Mouse (Mus musculus): Measurements from ENCODE around the gene Ppp2ca. TPM values are rescaled to one million over a fixed set of nuclear protein-coding genes. Genes with fewer than 3 reads are reported as not detected.

Ppp2ca gene
- polyA plus RNA-seq (2015; fragmentation: Nextera tagmentation; extraction: Ambion mirVana), result 44.9 and 47.9 TPM in 2 replicates

DNA sequence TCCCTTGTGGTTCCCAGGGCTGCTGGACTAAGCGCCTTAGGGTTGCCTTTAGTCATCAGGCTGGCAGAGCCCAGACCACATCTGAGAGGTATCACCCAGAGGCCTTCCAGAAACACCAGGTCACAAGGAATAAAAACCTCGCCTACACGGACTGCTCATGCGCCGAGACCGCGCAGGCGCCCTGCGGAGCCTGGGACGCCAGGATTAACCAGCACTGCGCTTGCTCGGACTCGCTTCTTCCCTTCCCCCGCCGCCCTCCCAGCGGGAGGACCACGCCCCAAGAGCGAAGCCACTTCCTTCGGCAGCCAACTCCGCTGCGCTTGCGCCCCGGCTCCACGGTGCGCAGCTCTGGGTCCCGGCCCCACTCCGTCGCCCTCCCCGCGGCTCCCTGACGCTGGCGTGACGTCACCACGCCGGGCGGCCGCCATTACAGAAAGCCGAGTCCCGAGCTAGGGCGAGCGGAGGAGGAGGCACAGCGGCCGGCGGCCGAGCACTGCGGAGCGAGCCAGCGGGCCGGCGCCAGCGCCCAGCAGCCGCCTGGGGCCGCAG, at the start of gene Ppp2ca:
Ppp2ca (plus strand) TSS at position 284 of the 549 bp plus-strand sequence.
- ATAC-seq, result peak; percentile 96
- Histone ChIP-seq H3K4me2 (replicated peaks; ENCODE audit: low read depth) (peak within 1 kb of the TSS; percentile 77), H3K9ac (ENCODE audit: low read depth, low read length) (peak within 1 kb of the TSS; percentile 100), H3K27me3 (replicated peaks; ENCODE audit: control insufficient read depth, insufficient read depth, low read length) (no peaks in the 10 kb centered on the region), H3K4me3 (ENCODE audit: low read depth, low read length) (peak within 1 kb of the TSS; percentile 88), H3K4me1 (replicated peaks; ENCODE audit: control insufficient read depth, insufficient read depth, low read length) (peaks cover 4% of the 10 kb centered on the region; the same call in 1 of the 2 replicates), H3K9me3 (ENCODE audit: control insufficient read depth) (no peaks in the 10 kb centered on the region), H3K36me3 (ENCODE audit: control insufficient read depth, insufficient read depth) (no peaks in the 10 kb centered on the region), H3K27ac (ENCODE audit: low read depth, low read length) (peak within 1 kb of the TSS; percentile 100)
- no peak for TF ChIP-seq CTCF (IDR thresholded peaks at IDR 0.05; ENCODE audit: low read depth)
- under 1% methylated on average over 50 of the region's 53 CpGs for WGBS

DNA sequence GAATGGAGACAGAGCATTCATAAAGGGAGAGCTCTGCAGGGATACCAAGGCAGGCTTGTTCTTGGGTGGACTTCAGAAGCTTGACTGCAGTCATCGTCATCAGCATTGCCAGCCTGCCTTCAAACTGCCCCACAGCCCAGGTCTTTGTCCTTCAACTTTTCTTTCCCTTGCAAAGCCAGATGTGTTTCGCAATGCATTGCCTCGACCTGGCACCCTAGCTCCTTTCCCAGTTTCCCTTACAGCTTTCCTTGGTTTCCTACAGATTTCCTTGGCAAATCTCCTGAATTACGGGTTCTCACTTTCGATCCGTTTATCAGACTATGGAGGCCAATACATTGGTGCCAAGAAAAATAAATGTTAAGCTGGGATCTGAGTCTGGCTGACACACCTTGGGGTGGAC, 45.1 kb upstream of the Ppp2ca start:
- no peaks in the 10 kb centered on the region for H3K27me3 ChIP-seq (replicated peaks; ENCODE audit: control insufficient read depth, insufficient read depth, low read length)
- H3K4me3 ChIP-seq (ENCODE audit: low read depth, low read length), result no peak overlapping the region
- no peaks in the 10 kb centered on the region for H3K9me3 ChIP-seq (ENCODE audit: control insufficient read depth)
- H3K36me3 ChIP-seq (ENCODE audit: control insufficient read depth, insufficient read depth), result no peaks in the 10 kb centered on the region
- 76% methylated on average over 6 of the region's 6 CpGs for WGBS
- no peak overlapping the region for H3K4me2 ChIP-seq (replicated peaks; ENCODE audit: low read depth)
- no peaks in the 10 kb centered on the region for H3K4me1 ChIP-seq (replicated peaks; ENCODE audit: control insufficient read depth, insufficient read depth, low read length)
- no peak for TF ChIP-seq CTCF (IDR thresholded peaks at IDR 0.05; ENCODE audit: low read depth)
- no peak for ATAC-seq
- no peak overlapping the region for H3K27ac ChIP-seq (ENCODE audit: low read depth, low read length)
- H3K9ac ChIP-seq (ENCODE audit: low read depth, low read length), result no peak overlapping the region

DNA sequence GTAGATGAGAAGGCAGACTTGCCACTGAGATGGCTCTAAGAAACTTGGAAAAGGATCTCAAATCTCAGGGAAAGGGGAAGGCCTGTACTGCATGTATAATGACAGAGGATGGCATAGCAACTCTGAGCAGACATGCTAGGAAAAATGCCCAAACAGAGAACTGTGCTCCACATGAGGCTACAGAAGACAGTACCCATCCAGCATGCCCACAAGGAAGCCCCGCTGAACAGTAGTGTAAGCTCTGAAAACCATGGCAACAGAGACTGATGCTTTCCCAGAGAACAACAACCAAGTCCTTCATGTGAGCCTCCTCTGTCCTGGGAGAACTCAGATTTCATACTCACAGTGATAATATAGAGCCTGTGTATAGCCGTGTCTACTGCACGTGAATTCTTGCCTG, 43.8 kb upstream of the Ppp2ca start:
- 88% methylated on average over 3 of the region's 3 CpGs for WGBS
- no peak overlapping the region for H3K27ac ChIP-seq (ENCODE audit: low read depth, low read length)
- no peak overlapping the region for H3K4me3 ChIP-seq (ENCODE audit: low read depth, low read length)
- H3K4me2 ChIP-seq (replicated peaks; ENCODE audit: low read depth), result no peak overlapping the region
- H3K4me1 ChIP-seq (replicated peaks; ENCODE audit: control insufficient read depth, insufficient read depth, low read length), result no peaks in the 10 kb centered on the region
- H3K9me3 ChIP-seq (ENCODE audit: control insufficient read depth), result no peaks in the 10 kb centered on the region
- no peaks in the 10 kb centered on the region for H3K36me3 ChIP-seq (ENCODE audit: control insufficient read depth, insufficient read depth)
- H3K27me3 ChIP-seq (replicated peaks; ENCODE audit: control insufficient read depth, insufficient read depth, low read length), result no peaks in the 10 kb centered on the region
- no peak overlapping the region for H3K9ac ChIP-seq (ENCODE audit: low read depth, low read length)
- ATAC-seq, result no peak
- TF ChIP-seq CTCF (IDR thresholded peaks at IDR 0.05; ENCODE audit: low read depth), result no peak

DNA sequence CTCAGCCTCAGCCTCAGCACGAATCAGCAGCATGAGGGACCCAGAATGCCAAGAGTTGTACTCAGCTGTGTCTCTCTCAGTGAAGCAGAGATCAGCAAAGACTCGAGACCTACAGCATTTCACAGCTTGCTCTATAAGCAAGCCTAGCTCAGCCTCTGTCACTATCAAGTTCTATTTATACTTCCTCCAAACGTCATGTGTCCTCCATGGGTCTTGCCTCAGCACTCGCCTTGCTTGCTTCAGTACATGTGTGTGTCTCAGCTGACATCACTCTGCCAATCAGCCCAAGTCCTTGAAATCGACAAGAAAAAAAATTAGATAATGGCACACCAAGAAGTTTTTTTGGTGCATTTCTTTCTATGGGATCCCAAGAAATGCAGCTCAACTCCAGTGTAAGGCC, 42.3 kb upstream of the Ppp2ca start:
- TF ChIP-seq CTCF (IDR thresholded peaks at IDR 0.05; ENCODE audit: low read depth), result no peak
- no peaks in the 10 kb centered on the region for H3K27me3 ChIP-seq (replicated peaks; ENCODE audit: control insufficient read depth, insufficient read depth, low read length)
- no peaks in the 10 kb centered on the region for H3K4me1 ChIP-seq (replicated peaks; ENCODE audit: control insufficient read depth, insufficient read depth, low read length)
- no peak overlapping the region for H3K9ac ChIP-seq (ENCODE audit: low read depth, low read length)
- H3K36me3 ChIP-seq (ENCODE audit: control insufficient read depth, insufficient read depth), result no peaks in the 10 kb centered on the region
- H3K4me2 ChIP-seq (replicated peaks; ENCODE audit: low read depth), result no peak overlapping the region
- ATAC-seq, result no peak
- no peaks in the 10 kb centered on the region for H3K9me3 ChIP-seq (ENCODE audit: control insufficient read depth)
- H3K27ac ChIP-seq (ENCODE audit: low read depth, low read length), result no peak overlapping the region
- no peak overlapping the region for H3K4me3 ChIP-seq (ENCODE audit: low read depth, low read length)
- WGBS, result 75% methylated on average over 5 of the region's 5 CpGs

DNA sequence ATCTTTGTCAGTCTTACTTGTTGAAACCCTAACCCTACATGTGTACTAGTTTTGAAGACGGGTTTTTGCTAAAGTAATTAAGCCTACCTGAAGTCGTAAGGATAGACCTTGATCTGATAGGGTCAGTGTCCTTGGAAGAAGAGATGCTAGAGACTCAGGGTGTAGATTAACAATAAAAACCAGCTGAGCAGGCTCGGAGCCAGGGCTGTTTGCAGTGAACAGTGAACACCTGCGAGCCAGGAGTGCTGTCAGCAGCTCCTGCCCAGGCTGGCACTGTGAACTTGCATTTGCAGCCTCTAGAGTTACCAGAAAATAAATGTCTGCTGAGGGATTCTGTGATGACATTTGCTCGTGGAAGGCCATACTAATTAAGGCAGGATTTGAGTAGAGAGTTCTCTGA, 39.5 kb upstream of the Ppp2ca start:
- ATAC-seq, result no peak
- H3K4me1 ChIP-seq (replicated peaks; ENCODE audit: control insufficient read depth, insufficient read depth, low read length), result no peaks in the 10 kb centered on the region
- H3K9ac ChIP-seq (ENCODE audit: low read depth, low read length), result no peak overlapping the region
- 38% methylated on average over 5 of the region's 5 CpGs for WGBS
- no peak overlapping the region for H3K4me3 ChIP-seq (ENCODE audit: low read depth, low read length)
- H3K4me2 ChIP-seq (replicated peaks; ENCODE audit: low read depth), result no peak overlapping the region
- H3K27me3 ChIP-seq (replicated peaks; ENCODE audit: control insufficient read depth, insufficient read depth, low read length), result no peaks in the 10 kb centered on the region
- H3K36me3 ChIP-seq (ENCODE audit: control insufficient read depth, insufficient read depth), result no peaks in the 10 kb centered on the region
- H3K9me3 ChIP-seq (ENCODE audit: control insufficient read depth), result no peaks in the 10 kb centered on the region
- no peak overlapping the region for H3K27ac ChIP-seq (ENCODE audit: low read depth, low read length)
- TF ChIP-seq CTCF (IDR thresholded peaks at IDR 0.05; ENCODE audit: low read depth), result no peak

DNA sequence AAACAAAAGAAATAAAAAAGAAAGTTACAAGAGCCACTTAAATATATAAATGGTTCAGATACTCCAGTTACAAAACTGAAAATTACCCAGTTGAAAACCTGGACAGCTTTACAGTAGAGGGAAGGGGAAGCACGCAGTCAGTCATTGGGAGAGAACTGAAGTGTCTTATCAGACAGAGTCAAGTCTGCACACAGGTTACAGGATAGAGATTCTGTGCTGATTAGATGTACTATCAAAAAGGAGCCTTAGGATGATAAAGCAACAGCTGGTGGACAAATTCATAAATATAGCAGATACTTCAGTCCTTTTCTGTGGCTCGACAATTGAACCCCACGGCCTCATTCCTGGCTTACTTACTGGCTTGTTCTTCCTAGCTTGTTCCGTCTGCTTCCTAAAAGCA, 38.2 kb upstream of the Ppp2ca start:
- H3K4me1 ChIP-seq (replicated peaks; ENCODE audit: control insufficient read depth, insufficient read depth, low read length), result no peaks in the 10 kb centered on the region
- H3K9ac ChIP-seq (ENCODE audit: low read depth, low read length), result no peak overlapping the region
- H3K27ac ChIP-seq (ENCODE audit: low read depth, low read length), result no peak overlapping the region
- H3K9me3 ChIP-seq (ENCODE audit: control insufficient read depth), result no peaks in the 10 kb centered on the region
- H3K4me3 ChIP-seq (ENCODE audit: low read depth, low read length), result no peak overlapping the region
- TF ChIP-seq CTCF (IDR thresholded peaks at IDR 0.05; ENCODE audit: low read depth), result no peak
- ATAC-seq, result no peak
- no peak overlapping the region for H3K4me2 ChIP-seq (replicated peaks; ENCODE audit: low read depth)
- no peaks in the 10 kb centered on the region for H3K27me3 ChIP-seq (replicated peaks; ENCODE audit: control insufficient read depth, insufficient read depth, low read length)
- WGBS, result 86% methylated on average over 4 of the region's 4 CpGs
- H3K36me3 ChIP-seq (ENCODE audit: control insufficient read depth, insufficient read depth), result no peaks in the 10 kb centered on the region

DNA sequence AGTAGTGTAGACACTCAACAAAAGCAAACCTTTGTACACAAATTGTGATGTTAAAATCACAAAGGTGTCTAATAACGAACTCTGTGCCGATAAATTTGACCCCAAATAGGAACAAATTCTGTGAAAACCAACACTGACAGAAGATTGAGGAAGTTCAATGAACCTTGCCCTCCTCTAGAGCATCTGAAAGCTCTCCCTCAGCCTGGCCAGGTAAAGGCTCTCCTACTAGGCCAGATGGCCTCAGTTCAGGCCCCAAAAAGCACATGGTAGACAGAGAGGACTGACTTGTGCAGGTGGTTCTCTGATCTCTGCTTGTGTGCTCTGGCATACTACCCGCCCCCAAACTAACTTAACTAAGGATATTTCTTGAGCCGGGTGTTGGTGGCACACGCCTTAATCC, 36.1 kb upstream of the Ppp2ca start:
- no peak overlapping the region for H3K27ac ChIP-seq (ENCODE audit: low read depth, low read length)
- no peak for TF ChIP-seq CTCF (IDR thresholded peaks at IDR 0.05; ENCODE audit: low read depth)
- WGBS, result 96% methylated on average over 5 of the region's 5 CpGs

More for the DNA sequence above, 36.1 kb upstream of the Ppp2ca start:
- Histone ChIP-seq H3K4me1 (replicated peaks; ENCODE audit: control insufficient read depth, insufficient read depth, low read length) (no peaks in the 10 kb centered on the region), H3K36me3 (ENCODE audit: control insufficient read depth, insufficient read depth) (no peaks in the 10 kb centered on the region), H3K27me3 (replicated peaks; ENCODE audit: control insufficient read depth, insufficient read depth, low read length) (no peaks in the 10 kb centered on the region), H3K9ac (ENCODE audit: low read depth, low read length) (no peak overlapping the region), H3K9me3 (ENCODE audit: control insufficient read depth) (no peaks in the 10 kb centered on the region), H3K4me3 (ENCODE audit: low read depth, low read length) (no peak overlapping the region), H3K4me2 (replicated peaks; ENCODE audit: low read depth) (no peak overlapping the region)
- ATAC-seq, result no peak
